Mouse (Mus musculus): Measurements from ENCODE around the gene Pla2g4f. TPM values are rescaled to one million over a fixed set of nuclear protein-coding genes. Genes with fewer than 3 reads are reported as not detected.

Gene Pla2g4f
- not detected in 2 replicates for total RNA-seq (2021)
- long read RNA-seq: 0 reads

- DNase-seq: no peak
Measured at GRCm38 (mm10) chr2:120313976-120314375, at the start of gene Pla2g4f. Gene Pla2g4f, minus strand, starts transcription at chr2:120314165.

- no peak for DNase-seq
Measured at GRCm38 (mm10) chr2:120360425-120360824, 46.5 kb upstream of the Pla2g4f start.

GRCm38 (mm10) chr2:120352682-120353646 is 39.0 kb upstream of the Pla2g4f start, which contains the start of gene Vps39:
Gene Vps39, minus strand, starts transcription at chr2:120353137.
- peak; percentile 85 for DNase-seq

DNA sequence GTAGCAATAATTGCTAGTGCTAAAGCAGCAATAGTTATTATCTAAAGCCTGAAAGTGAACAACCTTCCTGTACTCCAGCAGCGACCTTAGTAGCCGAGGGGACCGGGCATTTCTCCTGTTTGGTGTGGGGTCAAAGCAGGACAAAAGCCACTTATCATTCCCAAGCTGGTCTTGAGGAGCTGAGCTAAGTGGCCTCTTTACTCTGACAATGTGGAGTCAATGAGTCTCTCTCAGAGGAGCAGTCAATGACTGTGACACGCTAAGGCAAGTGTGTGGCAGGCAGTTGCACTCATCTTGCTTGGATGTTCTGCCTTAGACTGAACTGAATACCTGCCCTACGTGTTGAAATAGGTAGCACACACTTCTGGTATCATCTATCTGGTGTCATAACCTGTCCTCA is 37.4 kb upstream of the Pla2g4f start:
- DNase-seq: no peak

DNA sequence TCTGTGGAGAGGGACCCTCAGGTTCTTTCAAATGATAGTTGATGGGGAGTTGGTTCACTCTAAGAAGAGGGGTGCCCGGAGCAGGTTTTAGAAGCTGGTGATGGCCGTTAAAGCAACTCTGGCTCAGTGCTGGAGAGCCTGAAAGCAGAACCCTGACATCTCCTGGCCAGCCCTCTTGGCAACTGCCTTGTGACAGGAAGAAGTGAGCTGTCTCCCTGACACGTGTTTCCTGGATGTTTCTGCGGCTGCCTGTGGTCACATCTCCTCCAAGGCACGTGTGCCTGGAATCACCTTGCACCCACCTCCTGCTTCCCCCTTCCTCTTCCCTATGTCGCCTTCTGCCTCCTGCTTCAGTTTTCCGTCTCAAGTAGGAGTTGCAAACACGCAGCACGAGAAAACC is 34.2 kb upstream of the Pla2g4f start:
- DNase-seq: no peak

DNA sequence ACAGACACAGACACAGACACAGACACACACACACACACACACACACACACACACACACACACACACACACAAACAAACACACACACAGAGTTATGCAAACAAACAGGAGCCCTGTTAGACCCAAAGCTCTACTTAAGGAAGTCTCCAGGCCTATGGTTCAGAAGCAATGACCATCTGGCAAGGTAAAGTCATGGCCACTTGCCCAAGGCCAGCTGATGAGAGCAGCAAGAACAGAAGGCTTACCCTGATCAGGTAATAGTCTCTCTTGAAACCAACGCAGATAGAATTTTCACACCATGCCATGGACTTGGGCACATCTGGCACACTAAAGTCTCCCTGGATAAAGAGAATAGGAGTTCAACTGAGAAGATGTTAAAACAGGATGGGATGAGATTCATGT is 27.8 kb upstream of the Pla2g4f start:
- DNase-seq: no peak

GRCm38 (mm10) chr2:120337886-120338285 is 23.9 kb upstream of the Pla2g4f start:
- no peak for DNase-seq

DNA sequence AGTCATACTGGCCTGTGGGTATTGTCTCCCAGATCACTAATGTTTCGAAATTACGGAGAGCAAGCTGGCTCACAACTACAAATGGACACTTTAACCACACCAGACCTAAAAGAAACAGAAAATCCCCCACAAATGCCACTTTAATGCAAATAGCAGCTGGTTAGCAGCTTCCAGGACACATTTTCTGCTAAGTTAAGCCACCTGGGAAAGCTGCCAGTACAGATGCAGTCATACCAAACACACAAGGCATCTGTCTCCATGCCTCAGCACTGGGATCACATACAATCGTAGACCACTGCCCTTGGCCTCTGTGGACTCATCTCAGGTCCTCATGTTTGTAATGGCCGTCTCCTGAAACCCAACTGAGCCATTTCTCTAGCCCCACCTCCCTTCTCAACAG is 17.6 kb upstream of the Pla2g4f start:
- no peak for DNase-seq

DNA sequence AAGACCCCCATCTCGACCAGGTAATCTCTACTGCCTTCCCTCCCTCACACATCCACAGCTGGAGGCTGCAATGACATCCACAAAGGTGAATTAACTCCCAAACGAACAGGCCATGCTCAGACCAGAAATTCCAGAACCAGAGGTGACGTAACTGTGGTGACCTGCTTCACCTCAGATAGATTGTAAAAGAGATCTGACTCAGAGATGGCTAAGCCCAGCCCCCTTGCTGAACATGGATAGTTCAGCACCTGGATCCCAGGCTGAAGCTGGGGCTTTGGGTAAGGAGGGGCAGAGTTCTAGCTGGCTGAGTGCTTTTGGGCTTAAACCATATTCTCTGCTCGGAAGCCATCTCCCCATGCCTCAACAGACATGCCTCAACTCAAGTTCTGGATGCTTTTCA is 1.1 kb upstream of the Pla2g4f start:
- DNase-seq: no peak

- DNase-seq: no peak
Measured at GRCm38 (mm10) chr2:120314487-120314886, 522 bp upstream of the Pla2g4f start.

GRCm38 (mm10) chr2:120312276-120312825 is 1.6 kb downstream of the Pla2g4f start:
- no peak for DNase-seq

DNA sequence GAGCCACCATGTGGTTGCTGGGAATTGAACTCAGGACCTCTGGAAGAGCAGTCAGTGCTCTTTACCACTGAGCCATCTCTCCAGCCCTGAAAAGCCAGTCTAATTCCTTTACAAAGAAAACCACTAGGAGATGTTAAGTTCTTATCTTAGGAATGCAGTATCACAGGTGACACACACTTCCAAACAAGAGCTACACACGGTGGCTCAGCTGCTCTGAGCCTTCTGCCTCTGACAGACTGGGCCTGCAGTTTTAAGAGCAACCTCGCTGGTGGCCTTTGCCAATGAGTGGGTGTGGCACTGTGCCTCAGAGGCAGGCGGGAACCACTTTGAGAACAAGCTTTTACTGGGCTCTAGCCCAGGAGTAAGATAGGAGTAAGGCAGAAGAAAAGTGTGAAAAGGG is 9.9 kb downstream of the Pla2g4f start:
- no peak for DNase-seq

DNA sequence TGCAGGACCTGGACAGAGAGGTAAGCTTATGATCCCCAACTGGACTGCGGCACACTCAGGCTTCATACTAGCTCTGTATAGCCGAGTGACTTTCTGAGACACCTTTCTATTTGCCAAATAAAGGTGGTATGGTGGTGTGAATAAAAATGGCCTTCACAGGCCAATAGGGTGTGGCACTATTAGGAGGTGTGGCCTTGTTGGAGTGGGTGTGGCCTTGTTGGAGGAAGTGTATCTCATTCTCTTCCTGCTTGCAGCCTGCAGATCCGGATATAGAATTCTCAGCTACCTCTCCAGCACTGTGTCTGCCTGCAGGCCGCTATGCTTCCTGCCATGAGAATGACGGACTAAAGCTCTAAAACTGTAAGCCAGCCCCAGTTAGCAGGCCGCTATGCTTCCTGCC is 12.9 kb downstream of the Pla2g4f start:
- no peak for DNase-seq

- DNase-seq: no peak
Measured at GRCm38 (mm10) chr2:120299866-120300265, 14.1 kb downstream of the Pla2g4f start.

DNA sequence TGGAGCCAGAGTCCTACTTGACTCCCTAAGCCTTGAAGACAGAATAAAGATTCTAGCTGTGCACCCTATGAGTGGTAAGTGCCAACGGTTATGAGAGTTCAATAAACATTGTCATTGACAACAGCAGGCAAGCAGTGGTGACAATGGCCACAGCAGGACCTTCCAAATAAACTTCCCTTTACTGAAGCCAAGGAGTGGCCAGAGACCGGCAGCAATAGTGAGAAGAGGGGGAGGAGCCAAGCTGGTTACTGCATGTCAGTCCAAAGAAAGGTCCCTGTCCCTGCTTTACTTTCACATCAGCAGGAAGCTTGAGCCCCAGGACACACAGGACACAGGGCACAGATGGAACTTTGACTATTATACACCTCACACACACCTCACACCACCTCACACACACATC is 17.8 kb downstream of the Pla2g4f start:
- no peak for DNase-seq

GRCm38 (mm10) chr2:120291471-120292078 is 22.4 kb downstream of the Pla2g4f start:
- peak; percentile 23 for DNase-seq

- DNase-seq: no peak
Measured at GRCm38 (mm10) chr2:120288995-120289394, 25.0 kb downstream of the Pla2g4f start, which contains the start of gene Pla2g4d. Gene Pla2g4d, minus strand, starts transcription at chr2:120289197.

DNA sequence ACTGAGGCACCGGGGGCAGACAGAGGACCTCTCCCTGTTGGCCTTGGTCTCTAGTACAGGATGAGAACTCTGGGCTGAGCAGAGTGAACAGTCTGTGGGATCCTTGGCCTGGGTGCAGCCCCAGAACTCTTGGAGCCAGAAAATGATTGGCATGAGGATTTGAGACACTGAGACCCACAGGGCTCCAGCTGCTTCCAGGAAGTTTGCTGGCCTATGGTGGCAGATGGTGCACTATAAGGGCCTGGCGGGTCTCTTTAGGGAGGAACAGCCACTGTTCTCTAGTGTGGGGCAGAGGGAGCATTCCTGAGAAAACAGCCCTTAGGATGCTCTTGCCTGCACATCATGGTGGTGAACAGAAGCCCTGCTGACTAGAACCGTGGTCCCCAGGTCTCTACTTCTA is 25.6 kb downstream of the Pla2g4f start:
- no peak for DNase-seq

- DNase-seq: no peak
Measured at GRCm38 (mm10) chr2:120285639-120286038, 28.3 kb downstream of the Pla2g4f start.

DNA sequence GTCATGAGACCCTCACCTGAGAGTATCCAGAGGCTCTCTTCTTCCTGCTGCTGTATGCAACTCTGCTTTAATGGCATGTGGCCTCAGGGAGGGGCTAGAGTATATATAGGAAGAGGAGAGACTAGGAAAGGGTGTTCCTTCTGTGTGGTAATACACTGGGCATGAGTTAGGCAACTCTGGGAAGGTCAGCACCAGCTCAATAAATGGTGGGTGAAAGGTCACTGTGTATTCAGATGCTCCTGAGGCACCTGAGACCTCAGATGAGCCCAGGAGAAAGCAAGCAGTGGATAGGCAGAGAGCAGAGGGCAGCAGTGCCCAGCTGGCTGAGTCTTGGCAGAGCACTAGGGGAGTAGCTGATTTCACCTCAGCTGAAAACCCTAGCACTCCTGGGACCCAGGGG is 29.3 kb downstream of the Pla2g4f start:
- DNase-seq: no peak

- peak; percentile 46 for DNase-seq
Measured at GRCm38 (mm10) chr2:120284094-120284493, 29.9 kb downstream of the Pla2g4f start.

GRCm38 (mm10) chr2:120283550-120283949 is 30.4 kb downstream of the Pla2g4f start:
- peak; percentile 52 for DNase-seq

DNA sequence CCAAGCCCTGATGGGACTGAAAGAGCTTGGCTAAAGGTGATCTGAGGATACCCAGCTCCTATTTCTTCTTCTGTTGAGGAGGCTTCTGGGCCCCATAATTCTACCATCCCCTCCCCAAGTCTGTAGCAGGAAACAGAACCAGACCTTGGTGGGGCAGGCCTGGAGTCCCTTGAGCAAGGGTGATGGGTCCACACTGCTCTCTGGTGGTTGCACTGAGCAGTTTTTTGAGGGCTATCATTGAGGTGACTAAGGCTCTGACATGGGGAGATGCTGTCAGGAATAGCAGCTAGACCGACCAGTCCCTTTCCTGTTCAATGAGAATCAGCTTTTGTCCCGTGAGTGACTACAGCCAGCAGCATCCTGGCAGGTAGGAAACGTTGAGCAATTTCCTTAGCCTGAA is 32.7 kb downstream of the Pla2g4f start:
- no peak for DNase-seq

Measured in adrenal gland, postnatal 25 days (tissue).